Mouse (Mus musculus) ovary, postnatal 10 days (tissue): ENCODE data around the gene Pdcd1lg2.

Experiments used
- DNase-seq: peaks from one replicate; pipeline ENCODE4 v3.0.0; 2022; ENCODE audit warnings: low spot score

Gene Pdcd1lg2

DNA sequence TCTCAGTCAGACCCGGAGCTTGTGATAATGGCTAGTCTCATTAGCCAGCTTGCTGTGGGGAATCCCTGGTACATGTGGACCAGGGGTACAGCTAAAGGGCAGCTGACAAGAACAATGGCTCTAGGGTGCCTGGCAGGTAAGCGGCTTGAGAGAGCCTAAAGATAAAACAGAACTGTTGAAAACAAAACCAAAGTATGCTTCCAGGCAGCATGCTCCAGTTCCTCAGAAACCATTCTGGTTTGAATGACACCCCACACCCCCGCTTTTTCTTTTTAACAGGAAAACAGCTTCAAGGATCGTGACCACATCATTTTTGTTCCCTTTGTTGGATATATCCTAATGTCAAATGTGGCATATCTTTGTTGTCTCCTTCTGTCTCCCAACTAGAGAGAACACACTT lies at the start of gene Pdcd1lg2:
Pdcd1lg2 (plus strand) TSS at position 301 of the 400 bp plus-strand sequence.
- DNase-seq, result no peak

DNA sequence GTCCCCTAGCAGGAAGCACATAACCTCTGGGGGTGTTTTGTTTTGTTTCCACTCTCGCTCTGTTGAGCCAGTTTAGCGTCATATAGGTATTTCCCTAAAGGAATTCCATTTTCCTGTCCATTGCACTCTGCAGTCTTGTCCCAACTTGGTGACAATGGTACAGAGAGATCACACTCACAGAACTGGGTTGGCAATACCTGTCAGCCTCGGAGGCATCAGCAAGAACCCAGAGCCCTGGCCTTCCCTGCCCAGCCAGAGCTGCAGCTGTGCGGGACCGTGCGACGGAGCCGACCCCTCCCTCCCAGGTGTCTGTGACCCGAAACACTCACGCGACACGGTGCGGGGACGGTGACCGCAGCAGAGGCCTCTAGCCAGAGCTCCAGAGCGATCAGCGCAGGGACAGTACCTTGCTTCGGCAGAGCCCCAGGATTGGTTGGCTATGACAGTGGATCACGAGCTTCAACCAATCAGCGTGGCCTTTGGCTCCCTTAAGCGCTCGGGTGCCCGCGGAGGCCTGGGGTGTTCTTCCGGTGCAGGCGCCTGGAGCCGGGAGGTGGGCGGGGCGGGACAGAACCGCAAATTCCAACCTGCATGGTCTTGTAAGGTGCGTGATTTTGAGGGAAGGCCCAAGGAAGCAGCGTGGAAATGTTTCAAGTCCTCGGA lies 49.1 kb upstream of the Pdcd1lg2 start:
- DNase-seq, result peak; percentile 48

DNA sequence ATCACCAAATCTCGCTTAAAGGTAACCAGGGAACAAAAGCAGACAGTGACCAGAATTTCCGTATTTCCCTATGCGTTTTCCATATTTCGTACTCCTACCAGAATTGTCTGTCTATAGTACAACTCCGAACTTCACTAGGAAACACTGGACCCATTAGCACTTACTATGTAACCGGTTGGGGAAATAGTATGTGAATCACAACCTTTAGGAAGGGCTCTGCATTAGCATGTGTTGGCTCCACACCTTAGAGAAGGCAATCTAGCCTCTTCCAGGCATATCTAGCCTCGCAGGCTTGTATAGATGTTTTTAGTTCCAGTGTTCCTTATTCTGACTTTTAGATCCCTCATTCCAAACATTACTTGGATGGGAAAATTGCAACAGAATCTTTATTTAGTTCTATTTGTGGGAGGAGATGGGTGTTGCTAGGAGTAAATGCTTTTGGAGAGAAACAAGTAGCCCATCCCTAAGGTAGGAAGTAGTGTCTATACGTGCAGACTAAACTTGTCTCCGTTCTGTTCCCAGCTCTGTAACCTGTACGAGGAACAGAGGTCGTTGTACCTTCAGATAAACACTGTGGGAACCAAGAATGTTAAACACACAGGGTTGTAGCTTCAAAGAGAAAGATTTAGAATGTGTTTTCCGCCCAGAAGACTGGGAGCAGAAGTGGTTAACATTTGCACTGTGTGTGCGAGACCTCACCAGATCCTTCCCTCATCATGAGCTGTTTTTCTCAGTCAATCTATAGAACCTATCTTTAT lies 48.4 kb upstream of the Pdcd1lg2 start:
- DNase-seq, result no peak

DNA sequence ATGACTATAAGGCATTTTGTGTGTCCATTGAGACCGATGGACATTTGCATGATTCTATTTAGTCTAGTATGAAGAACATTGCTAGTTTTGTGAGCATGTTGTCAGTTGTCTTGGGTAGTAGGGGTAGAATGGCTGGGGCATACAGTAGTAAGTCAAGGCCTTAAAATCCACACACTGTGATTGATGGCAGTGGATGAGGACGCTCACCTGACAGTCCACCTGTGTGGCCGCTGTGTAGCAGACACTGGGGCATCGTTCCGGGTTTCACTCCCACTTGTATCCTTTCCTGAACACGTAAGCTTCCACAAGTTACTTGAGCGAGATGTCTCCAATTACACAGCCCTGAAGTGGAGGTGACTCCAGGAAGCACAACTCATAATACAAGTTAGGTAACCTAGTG lies 47.2 kb upstream of the Pdcd1lg2 start:
- DNase-seq, result no peak

DNA sequence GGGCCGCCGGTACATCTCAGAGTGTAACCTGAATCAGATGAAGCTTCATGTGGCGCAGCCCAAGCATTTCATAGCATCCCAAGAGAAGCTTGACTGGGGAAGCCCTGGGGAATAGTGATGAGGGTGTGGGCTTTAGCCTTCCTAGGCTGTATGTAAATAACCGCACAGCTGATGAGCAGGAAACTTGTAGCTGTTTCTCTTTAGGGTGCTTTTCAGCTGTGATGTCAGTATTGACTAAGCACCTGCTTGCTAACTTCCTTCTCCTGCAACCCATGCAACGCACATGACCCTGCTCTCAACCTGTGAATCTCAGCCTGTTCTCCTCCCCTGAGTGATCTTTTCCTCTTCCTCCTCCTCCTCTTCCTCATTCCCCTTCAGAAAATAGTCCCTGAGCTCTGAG lies 46.6 kb upstream of the Pdcd1lg2 start:
- no peak for DNase-seq

DNA sequence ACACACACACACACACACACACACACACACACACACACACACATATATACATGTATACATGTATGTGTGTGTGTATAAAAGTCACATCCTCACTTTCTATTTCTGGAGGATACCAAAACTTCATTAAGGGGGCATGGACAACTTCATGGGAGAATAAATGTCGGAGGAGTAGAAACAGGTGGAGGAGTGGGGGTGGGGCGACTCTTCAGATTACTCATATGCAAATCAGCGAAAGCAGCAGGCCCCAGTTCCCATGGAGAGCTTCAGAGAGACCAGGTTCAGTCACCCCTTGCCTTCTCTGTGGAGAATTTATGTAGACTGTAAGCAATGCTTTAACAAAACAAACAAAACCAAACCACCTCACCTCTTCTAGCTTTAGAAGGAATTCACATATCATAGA lies 45.6 kb upstream of the Pdcd1lg2 start:
- DNase-seq, result no peak

DNA sequence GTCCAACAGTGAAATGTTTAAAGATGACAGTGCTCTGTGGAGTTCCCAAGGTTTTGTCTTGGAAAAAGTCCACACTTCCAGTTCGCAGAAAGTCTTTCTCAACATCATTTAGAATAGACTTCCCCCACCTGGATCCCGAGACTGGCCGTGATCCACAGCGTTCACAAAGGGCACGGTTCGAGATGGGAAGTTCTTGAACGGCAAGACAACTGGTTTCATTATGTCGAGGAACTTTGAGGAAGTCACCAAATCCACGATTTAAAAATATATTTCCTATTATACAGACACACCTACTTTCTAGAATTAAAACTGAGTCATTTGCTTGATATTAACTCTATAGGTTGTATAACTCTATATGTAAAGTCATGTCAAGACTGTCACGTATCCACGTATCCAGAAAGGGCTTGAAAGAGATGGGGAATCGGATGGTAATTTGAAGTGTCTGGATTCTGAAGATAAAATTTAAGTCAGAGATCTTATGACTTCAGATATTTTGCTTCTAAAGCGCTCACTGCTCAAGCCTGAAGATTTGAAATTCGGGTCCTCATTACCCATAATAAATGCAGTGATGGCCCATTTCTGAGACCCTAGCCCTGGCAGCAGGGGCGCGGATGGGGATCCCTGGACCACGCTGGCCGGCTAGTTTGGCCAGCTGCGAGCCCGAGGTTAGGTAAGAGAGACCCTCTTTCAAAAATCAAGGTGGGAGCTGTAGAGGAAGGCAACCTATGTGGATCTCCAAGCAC lies 44.3 kb upstream of the Pdcd1lg2 start:
- DNase-seq, result no peak

DNA sequence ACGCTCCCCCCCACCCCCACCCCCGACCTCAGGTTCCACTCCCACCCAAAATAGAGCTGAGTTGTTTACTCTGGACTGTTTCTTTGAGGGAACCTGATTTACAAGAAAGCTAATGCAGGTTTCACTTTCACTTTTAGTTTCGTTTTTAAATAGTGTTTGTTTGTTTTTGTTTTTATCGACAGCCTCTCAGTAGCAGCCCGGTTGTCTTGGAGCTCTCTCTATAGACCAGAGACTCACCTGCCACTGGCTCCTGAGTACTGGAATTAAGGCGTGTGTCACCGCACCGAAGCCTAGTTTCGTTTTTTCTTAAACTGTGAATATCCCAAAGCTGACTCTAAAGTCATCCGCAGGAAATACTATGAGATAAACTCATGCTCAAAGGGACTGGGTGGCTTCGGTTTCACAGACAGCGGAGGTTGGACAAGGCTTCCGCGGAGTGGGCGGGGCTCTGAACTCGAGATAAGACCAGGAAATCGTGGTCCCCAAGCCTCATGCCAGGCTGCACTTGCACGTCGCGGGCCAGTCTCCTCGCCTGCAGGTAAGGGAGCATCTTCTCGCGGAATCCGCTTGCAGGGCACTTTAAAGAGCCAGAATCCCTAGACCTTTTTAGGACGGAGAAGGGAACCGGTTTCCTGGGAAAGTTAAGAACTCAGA lies 43.6 kb upstream of the Pdcd1lg2 start, which contains the start of the genes Plgrkt and Cd274:
Plgrkt (minus strand) TSS at position 422 of the 654 bp plus-strand sequence.
Cd274 (plus strand) TSS at position 487 of the 654 bp plus-strand sequence.
- DNase-seq, result peak; percentile 25

DNA sequence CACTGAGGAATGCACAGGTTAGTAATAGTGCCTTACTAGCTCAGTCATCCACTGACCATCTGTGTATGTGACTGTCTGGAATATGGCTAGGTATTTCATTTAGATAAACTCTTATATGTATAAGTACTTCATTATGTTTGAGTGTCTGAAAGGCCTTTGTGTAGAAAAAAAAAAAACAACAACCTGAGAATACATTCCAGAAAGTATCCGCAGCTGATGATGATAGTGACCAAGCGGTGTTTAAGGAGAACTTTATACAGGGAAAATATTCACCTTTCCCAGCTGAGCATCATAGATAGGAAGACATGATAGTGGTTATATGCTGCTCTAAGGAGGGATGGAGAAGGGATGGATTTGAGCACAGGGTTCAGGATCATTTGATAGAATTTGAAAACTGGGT lies 42.7 kb upstream of the Pdcd1lg2 start:
- DNase-seq, result no peak

DNA sequence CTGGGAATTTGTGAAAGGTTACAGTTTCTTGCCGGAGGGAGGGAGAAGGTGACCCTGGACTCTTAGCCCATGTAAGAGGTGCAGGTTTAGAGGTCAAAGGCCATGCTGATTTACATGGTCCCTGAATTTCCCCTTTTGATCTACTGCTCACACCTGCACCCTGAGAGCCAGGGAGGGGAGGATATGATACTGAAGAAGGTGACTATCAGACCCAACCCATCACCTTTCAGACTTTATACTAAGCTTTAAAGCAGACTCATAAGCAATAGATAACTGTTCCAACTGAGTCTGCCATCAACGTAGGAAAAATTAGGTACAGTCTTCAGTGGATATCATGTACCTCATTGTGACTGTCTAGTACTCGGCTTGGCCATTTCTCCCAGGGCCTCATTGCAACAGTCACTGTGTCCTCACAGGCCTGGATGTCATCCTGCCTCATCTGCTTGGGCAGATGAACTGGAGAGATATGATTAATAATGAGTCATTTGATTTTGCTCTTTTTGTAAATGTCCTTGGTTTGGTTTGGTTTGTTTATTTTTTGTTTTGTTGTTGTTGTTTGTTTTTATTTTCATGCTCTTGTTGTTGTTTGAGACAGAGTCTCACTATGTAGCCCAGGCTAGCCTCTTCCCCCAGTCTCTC lies 41.9 kb upstream of the Pdcd1lg2 start:
- no peak for DNase-seq

DNA sequence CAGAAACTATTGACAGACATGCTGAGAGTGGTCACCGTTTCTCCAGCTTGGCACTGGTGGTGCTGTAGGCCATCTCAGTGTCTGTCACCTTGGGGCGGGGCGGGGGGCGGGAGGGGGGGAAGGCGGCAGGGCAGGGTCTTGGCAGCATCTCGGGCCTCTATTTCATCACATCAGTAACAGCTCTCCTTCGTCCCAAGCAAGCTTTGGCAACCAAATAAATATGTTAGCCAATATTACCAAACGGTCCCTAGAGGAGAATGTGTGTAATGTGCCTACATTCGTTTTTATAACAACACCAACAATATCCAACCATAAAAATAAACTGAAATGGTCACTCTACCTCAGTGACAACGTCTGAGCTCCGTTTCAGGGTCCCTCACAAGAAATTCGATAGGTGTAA lies 40.6 kb upstream of the Pdcd1lg2 start:
- no peak for DNase-seq

DNA sequence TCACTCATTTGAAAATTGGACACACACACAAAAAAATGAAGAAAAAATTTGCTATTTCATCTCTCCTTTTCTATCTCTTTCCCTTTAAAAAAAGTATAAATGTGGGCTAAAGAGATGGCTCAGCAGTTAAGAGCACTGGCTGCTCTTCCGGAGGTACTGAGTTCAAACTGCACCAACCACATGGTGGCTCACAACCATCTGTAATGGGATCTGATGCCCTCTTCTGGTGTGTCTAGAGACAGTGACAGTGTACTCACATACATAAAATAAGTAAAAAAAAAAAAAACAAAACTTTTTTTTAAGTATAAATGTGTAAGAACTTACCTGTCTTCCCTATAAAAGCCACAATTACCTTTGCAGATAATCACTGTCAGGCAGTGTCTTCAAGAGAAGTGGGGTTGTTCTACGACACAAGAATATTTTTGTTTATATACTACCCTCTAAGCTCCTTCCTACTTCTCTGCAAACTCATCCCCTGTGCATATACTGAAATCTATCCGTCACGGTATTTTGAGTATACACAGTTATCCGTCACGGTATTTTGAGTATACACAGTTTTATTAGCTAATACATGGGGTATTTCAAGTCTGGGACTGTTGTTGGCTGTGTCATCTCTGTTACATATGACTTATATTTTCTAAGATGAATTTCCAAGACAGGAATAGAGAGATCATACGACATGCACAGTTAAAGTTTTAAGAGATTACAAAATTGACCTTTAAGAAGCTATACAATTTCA lies 40.0 kb upstream of the Pdcd1lg2 start:
- no peak for DNase-seq

DNA sequence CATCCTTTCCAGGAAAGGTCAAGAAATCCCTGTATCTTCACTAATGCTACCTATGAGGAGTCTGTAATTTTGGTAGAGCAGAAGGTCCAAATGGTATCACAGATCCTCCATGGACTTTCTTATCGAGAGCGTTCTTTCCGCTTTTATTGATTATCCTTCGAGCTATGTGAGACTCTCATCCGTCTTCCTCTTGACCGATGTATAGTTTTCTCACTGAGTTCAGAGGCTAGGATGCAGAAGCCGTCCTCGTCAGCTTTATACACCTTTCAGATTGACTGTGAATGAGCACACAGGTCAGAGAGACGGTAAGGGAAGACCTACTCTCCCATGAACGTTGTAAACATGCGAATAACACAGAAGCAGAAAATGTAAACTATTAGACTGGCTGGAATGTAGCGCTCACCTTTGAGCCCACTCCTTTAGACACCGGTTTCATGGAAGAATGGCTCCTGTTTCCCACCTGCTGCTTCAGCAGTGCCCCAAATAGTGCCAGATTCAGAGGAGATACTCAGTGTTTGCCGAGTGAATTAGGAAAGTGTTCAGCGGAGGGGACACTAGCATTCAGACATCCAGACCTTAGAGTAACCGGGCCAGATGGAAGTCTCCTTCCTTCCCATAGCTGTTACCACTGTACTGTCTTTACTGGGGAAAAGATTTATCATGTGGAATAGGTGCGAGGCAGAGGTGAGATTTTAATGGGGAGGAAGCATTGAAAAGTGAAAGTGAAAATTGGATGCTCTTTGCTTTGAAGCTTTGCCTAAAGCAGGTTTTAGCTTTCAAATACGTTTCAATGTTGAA lies 39.2 kb upstream of the Pdcd1lg2 start:
- DNase-seq, result no peak

DNA sequence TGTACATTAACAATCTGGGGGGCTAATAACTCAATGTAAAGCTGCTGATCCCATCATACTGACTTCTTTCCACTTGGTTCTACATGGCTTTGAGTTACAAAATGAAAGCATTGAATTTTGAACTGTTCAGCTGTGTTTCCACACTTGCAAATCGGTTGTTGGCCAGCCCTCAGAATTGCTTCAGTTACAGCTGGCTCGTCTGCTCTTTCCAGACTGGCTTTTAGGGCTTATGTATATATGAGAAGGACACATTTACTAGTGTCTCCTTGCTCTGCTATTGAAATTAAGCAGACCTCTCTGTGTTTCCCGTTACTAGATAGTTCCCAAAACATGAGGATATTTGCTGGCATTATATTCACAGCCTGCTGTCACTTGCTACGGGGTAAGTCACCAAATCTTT lies 38.6 kb upstream of the Pdcd1lg2 start:
- no peak for DNase-seq

DNA sequence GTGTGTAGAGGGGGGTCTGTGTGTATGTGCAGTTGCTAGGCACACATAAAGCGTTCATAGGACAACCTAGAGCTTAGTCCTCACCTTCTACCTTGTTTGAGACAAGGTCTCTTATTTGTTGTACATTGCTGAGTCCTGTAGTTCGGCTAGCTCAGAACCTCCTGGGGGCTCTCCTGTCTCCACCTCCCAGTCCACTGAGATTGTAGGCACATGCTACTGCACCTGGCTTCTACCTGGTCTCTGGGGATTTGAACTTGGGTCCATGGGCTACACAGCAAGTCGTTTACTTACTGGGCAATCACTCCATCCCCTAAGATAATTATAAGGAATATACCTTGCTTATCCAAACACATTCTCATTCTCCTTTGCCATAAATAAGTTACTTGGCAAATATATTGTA lies 38.1 kb upstream of the Pdcd1lg2 start:
- no peak for DNase-seq

DNA sequence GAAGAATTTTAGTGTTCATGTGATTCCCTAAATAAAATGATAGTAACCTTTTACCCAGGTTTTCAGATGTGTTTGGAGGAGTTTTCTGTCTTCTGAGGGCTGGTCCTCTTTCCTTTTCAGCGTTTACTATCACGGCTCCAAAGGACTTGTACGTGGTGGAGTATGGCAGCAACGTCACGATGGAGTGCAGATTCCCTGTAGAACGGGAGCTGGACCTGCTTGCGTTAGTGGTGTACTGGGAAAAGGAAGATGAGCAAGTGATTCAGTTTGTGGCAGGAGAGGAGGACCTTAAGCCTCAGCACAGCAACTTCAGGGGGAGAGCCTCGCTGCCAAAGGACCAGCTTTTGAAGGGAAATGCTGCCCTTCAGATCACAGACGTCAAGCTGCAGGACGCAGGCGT lies 37.3 kb upstream of the Pdcd1lg2 start:
- DNase-seq, result no peak

DNA sequence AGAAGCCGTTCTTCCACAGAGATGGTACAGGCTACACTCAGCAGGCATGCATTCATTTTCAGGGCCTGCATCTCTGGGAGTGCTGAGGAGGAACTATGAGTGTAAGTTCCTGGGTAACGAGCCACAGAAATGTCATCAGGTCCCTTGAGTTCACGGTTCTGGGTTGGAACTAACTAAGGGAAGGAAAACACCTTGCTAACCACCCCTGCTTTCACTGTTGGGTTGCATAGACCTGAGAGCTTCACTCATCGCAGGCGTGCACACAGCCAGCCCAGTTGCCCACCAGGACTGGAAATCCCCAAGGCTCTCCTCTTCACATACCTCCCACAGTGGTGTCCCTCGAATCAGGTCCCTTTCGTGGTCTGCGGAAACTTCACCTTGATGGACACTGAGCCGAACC lies 35.8 kb upstream of the Pdcd1lg2 start:
- DNase-seq, result no peak

DNA sequence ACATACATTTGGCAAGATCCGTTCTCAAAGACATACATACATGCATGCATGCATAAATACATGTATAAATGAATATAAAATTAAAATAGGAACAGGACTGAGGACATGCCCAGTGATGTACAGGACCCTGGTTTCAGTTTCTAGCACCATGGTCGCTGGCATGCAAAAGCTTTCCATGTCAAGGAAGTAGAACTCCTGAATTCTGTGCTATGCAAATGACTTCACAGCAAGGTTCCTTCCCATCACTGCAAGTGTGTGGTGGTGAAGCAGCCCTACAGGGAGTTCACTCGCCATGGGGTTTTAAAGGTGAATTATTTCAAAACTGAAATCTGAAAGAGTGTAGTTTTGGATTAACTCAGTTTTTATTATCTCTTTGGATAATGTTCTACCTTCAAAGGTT lies 34.3 kb upstream of the Pdcd1lg2 start:
- no peak for DNase-seq

DNA sequence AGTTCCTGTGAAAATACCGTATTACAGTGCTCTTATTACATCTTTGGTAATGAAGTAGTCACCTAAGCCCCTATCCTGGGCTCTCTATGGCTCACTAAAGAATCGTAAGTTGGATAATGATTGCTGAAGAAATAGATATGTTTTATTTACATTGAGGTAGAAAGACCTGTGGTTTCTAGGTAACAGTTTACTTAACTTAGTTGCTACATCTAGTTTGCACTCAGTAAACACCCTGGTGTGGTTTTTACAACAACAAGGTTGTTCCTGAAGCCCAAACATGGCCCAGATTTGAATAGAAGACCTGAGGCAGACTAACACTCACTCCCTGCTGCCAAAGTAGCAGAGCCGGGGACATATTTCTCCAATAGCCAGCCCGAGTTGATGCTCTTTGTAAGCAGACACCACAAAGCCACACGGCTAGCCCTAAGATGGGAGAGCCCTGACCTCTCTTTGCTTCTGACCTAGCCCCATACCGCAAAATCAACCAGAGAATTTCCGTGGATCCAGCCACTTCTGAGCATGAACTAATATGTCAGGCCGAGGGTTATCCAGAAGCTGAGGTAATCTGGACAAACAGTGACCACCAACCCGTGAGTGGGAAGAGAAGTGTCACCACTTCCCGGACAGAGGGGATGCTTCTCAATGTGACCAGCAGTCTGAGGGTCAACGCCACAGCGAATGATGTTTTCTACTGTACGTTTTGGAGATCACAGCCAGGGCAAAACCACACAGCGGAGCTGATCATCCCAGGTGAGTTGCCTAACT lies 30.7 kb upstream of the Pdcd1lg2 start:
- DNase-seq, result no peak

DNA sequence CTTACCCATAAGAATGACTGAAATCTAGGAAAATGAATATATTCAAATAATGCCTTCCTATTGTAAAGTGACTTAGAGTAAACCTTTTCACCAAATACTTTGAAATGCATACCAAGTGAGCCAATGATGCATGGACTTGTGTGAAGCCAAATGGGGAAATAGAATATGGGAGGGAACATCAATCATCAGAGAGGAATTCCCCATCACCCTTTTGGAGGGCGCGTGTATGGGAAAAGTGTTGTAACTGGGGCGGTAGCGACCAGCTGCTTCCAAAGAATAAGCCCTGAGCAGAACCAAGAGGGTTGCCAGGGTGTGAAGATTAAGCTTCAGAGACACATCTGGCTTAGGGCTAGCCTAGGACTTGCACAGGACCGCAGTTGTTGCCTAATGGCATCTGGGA lies 27.4 kb upstream of the Pdcd1lg2 start:
- no peak for DNase-seq
